Mouse (Mus musculus) left cerebral cortex, adult 11 months (tissue): ENCODE measurements around the gene Rras2.

Source experiments
- DNase-seq: peaks from one replicate; pipeline ENCODE4 v3.0.0; 2022; ENCODE audit warnings: low spot score

The Rras2 gene

DNA sequence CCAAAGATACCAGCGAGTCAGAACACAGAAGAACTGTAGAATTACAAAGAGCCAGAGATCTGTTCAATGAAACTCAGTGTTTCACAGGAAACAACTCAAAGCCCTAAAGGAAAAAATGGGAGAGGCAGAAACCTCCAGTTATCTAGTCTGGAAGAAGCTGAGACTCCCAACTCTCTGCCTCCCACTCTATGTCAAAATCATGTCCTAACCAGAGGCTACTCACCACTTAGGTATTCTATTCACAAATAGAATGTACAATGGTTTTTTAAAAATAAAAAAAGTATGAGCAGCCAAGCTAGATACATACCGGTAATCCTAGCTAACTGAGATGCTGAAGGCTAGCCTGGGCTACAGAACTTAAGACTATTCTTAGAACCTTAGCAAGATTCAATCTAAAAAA lies 3.3 kb downstream of the Rras2 start:
- no peak for DNase-seq

DNA sequence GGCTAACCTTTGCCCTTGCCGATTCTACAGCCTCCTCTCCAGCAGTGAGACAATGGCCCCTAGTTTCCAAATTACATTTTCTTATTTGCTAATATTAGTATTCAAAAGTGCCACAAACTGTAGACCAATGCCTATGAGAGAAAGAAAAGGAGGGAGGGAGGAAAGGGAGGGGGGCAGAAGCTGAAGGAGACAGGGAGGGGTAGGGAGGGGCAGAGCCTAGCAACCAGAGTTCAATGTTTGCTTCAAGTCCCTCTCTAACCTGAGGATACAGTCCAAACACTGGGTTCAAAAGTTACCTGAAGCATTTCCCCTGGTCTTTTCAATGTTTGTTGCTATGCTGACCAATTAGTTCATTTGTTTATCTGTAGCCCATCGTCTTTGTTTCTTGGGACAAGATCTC lies 7.1 kb downstream of the Rras2 start:
- DNase-seq, result no peak

GRCm38 (mm10) chr7:114105886-114106285 lies 11.7 kb downstream of the Rras2 start:
- DNase-seq, result no peak

DNA sequence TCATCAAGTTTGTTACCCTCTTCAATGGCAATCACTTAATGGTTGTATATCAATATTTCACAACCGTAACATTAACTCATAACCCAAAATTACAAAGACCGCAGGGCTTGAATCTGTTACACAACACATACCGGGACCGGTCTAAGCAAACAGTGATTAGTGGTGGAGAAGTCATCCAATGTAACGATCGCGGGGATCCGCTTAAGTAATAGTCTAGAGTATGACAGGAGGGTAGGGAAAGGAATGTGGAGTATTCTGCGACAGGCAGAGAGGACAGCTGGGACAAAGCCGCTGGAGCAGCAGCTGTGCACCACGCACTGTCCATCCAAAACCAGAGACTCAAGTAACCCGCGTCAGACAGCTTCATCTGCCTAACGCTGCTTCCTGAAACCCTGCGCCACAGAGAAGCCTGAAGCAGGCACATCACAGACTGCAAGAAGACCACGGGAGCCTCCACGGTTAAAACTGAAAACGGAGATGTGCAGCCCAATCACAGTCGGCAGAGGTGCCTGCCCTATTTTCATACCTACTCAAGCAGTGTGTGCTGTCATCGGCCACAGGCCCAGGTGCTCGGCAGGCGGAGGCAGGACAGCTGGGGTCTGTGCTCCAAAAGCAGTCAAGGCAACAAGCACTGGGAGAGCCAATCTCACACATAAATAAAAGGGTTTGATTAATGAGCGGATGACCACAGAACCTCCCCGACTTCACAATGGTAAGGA lies 13.8 kb downstream of the Rras2 start:
- no peak for DNase-seq

- DNase-seq, result no peak
Observed at GRCm38 (mm10) chr7:114103152-114103551, 14.4 kb downstream of the Rras2 start.

GRCm38 (mm10) chr7:114102609-114103008 lies 15.0 kb downstream of the Rras2 start:
- no peak for DNase-seq

DNA sequence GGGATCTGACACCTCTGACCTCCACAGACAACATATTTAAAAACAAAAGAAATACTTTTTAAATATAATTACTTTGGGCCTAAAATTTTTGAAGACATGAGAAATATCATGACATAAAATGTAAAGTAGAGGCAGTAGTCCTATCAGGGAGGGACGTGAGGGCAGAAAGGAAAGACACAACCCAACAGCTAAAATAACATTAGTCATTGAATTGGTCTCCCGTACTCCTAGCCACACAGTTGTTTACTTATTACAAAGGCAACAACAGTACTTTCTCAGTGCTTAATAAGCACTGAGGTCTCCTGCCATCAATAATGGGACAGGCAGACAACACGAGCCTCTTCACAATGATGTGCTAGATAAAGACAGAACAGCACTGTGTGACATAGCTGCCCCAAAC lies 16.2 kb downstream of the Rras2 start:
- DNase-seq, result no peak

GRCm38 (mm10) chr7:114093548-114094174 lies 23.9 kb downstream of the Rras2 start:
- DNase-seq, result no peak

DNA sequence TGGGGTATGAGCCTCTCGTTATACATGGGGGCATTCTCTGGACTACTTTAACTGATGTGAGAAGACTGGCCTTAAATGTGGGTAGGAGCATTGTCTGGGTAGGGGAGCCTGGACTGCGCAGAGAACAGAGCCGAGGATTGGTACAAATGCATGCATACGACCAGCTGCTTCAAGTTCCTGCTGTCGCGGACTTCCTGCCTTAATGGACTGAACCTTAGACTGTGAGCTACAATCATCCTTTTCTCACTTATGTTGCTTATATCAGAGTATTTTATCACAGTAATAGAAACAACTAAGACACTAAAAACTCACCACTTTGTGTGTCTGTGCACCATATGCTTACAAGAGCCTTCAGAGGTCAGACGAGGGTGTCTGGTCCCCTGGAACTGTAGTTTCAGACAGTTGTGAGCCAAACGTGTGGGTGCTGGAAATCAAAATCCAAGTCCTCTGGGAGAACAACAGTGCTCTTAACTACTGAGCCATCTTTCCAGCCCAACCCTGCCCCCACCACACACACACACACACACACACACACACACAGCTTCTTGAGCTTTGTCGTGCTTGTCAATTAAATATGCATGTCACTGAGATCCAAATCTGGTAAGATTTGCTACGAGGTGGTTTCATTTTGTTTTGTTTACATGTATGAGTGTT lies 26.6 kb downstream of the Rras2 start:
- no peak for DNase-seq

DNA sequence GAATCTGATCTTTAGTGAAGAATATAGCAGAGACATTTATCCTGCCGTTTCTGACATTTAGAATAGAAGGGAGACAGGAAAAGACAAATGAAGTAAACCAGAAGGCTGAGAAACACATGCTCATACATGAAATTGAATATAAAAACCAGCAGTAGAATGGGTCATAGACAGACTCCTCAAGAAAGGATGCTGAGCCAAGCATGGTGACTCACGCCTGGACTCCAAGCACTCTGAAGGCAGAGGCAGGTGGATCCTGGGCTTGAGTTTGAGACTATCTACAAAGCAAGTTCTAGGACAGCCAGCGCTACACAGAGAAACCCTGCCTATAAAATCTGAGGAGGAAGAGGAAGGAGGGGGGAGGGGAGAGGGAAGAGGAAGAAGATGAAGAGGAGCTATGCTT lies 27.4 kb downstream of the Rras2 start:
- DNase-seq, result no peak

DNA sequence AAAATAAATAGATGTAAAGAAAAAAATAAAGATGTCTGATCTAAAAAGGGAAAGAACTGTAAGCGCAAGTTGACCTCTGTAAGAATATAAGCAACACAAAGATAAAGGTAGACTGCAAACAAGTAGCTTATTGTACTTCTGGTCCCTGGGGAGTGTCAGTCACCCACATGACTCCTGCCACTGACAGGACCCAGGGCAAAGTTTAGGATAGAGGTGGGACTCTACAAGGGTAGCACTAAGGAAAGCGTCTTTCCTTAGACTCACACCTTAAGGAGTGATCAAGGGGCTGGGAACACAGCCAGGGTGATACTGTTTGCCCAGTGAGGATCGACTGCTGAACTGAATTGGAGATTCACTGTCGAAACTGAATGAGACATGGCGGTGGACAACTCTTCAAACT lies 28.7 kb downstream of the Rras2 start:
- DNase-seq, result no peak

DNA sequence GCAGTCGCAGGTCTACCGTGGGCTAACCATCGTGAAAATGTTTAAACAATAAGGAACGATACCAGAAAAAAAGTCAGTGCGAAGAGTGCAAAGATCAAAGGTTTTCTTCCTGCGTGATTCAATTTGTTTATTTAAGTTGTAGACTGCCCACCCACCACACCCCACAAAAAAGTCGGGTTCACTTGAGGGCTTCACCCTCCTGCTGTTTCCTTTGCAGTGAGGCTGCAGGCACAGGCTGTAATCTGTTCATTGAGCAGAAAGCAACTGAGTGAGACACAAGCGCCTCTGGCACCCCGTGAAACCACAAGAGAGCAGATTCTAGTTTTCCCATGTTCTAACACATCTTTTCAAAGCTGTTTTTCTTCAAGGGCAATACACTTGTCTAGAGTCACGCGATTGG lies 29.6 kb downstream of the Rras2 start:
- no peak for DNase-seq

- DNase-seq, result no peak
Observed at GRCm38 (mm10) chr7:114087341-114087740, 30.2 kb downstream of the Rras2 start.

- DNase-seq, result no peak
Observed at GRCm38 (mm10) chr7:114086021-114086710, 31.4 kb downstream of the Rras2 start.

GRCm38 (mm10) chr7:114083760-114084159 lies 33.8 kb downstream of the Rras2 start:
- no peak for DNase-seq

DNA sequence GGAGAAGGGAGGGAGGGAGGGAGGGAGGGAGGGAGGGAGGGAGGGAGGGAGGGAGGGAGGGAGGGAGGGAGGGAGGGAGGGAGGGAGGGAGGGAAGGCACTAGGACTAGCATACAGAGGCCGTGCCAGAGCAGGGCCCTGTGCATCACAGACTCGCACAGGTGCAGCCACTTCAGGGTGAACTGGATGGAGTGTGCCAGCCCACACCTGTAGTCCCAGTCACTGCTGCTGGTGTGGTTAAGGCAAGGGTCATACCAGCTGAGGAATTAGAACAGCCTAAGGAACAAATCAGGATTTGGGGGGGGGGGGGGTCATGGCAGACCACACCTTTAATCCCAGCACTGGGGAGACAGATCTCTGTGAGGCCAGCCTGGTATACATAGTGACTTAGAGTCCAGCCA lies 34.5 kb downstream of the Rras2 start:
- DNase-seq, result no peak

DNA sequence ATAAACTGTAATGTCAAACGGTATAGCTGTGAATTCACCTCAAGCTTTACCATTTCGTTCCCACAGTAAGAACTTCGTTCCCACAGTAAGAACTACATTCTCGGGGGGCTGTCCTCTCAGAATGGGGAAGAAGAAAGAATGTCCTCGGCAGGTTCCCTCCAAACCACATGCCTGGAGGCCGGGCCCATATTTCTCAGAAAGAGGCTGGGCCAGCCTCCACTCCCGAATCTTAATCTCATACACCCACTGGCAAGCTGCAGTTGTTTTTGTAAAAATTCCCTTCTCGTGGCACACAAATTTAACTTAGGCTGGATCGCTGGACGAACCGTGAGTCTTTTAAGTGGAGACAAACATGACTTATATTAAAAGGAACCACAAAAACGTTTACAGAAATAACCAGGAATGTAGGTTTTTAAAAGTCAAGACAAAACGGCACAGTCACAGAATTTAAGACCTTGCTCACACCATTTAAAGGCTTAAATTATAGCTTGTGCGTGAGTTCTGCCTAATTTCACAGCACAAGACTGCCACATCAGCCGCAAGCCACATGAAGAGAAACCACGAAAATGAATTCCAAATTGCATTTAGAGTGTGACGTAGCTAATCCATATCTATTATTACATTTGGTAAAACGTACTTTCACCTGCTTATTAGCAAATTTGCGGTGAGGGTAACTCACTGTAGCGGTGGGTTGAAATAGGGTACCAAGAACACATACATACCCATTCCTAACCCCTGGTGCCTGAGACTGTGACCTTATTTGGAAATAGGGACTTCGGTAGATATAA lies 35.8 kb downstream of the Rras2 start:
- DNase-seq, result no peak

- DNase-seq, result no peak
Observed at GRCm38 (mm10) chr7:114080250-114080649, 37.3 kb downstream of the Rras2 start.

GRCm38 (mm10) chr7:114079343-114079742 lies 38.2 kb downstream of the Rras2 start:
- DNase-seq, result no peak

- no peak for DNase-seq
Observed at GRCm38 (mm10) chr7:114074595-114074994, 43.0 kb downstream of the Rras2 start.

DNA sequence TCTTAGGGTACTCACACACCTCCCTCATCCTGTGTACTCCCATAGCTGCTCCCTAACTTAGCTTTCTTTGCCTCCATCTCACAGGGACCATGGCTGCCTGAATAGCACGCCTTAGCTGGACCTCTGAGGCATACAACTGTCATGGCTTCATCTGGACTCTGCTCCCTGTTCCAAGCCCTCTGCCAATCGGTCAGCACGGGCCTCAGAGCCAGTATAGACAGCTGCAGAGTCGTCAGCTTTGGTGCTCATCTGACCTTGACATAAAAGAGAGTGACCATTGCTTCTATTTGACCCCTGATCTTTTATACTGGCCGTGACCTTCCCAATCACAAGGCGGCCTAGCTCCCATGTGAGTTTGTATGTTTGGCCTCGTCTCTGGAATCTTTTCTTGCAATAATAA lies 43.4 kb downstream of the Rras2 start:
- DNase-seq, result no peak
